Mouse (Mus musculus) hindbrain, embryonic 10.5 days (tissue): Measurements from ENCODE around the gene 9530053A07Rik. TPM values are rescaled to one million over a fixed set of nuclear protein-coding genes. Genes with fewer than 3 reads are reported as not detected.
"Not testable (repeated sequence)": the region's sequence is repeated elsewhere in the genome, so short reads cannot be mapped to it uniquely, and the experiment has no call there.

Experiments used
- DNase-seq: peaks from one replicate; pipeline ENCODE4 v3.0.0-alpha.2; 2017; ENCODE audit warnings: low spot score
- H3K27ac ChIP-seq: fragments of 300-500 bp; sonication (generic); 2 replicates; pipeline ENCODE4 v1.5.1; 2016; ENCODE audit warnings: mild to moderate bottlenecking, moderate library complexity
- H3K27me3 ChIP-seq: fragments of 300-500 bp; sonication (generic); 2 replicates; pipeline ENCODE4 v1.6.1; 2016; ENCODE audit warnings: mild to moderate bottlenecking; ENCODE audit not compliant: poor library complexity, insufficient read depth, severe bottlenecking
- H3K36me3 ChIP-seq: fragments of 300-500 bp; sonication (generic); 2 replicates; pipeline ENCODE4 v1.6.1; 2016; ENCODE audit warnings: mild to moderate bottlenecking, moderate library complexity
- H3K4me1 ChIP-seq: fragments of 300-500 bp; sonication (generic); replicated peaks from 2 replicates; pipeline ENCODE4 v1.6.1; 2016; ENCODE audit warnings: mild to moderate bottlenecking
- H3K4me3 ChIP-seq: fragments of 300-500 bp; sonication (generic); 2 replicates; pipeline ENCODE4 v1.5.1; 2016; ENCODE audit warnings: mild to moderate bottlenecking, moderate library complexity
- H3K9me3 ChIP-seq: fragments of 300-500 bp; sonication (generic); 2 replicates; pipeline ENCODE4 v1.6.1; 2016; ENCODE audit warnings: mild to moderate bottlenecking, moderate library complexity
- WGBS: fragments of 180-500 bp; shearing (Covaris S2); methylation state at CpG from one replicate; pipeline ENCODE4 v1.1.7; 2016; 5-methylcytosine and 5-hydroxymethylcytosine counted together
- polyA plus RNA-seq: library from polyadenylated mRNA; unstranded; fragments of >200 nt; fragmentation: Nextera tagmentation; extraction: Ambion mirVana; gene quantifications from 2 replicates; pipeline ENCODE4 v1.2.1, GENCODE M21; 2016

The 9530053A07Rik gene
- polyA plus RNA-seq, 1 experiment from 2014 or later = 0.13 TPM

GRCm38 (mm10) chr7:28151584-28152221, 22.4 kb downstream of the 9530053A07Rik start:
- H3K4me3 ChIP-seq = no peak overlapping the region
- H3K4me1 ChIP-seq = peaks cover 19% of the 10 kb centered on the region
- whole genome bisulfite sequencing = 16% methylated on average over 13 of the region's 13 CpGs
- DNase-seq = peak; percentile 63
- no peaks in the 10 kb centered on the region for H3K9me3 ChIP-seq
- H3K36me3 ChIP-seq = no peaks in the 10 kb centered on the region
- H3K27ac ChIP-seq = no peak overlapping the region
- peaks cover 15% of the 10 kb centered on the region; the same call in 1 of the 2 replicates for H3K27me3 ChIP-seq

GRCm38 (mm10) chr7:28153595-28153994, 24.3 kb downstream of the 9530053A07Rik start:
- not testable (repeated sequence) for H3K36me3 ChIP-seq

GRCm38 (mm10) chr7:28159292-28159691, 30.0 kb downstream of the 9530053A07Rik start:
- Histone ChIP-seq H3K9me3 (no peaks in the 10 kb centered on the region), H3K36me3 (no peaks in the 10 kb centered on the region), H3K27me3 (no peaks in the 10 kb centered on the region), H3K27ac (no peak overlapping the region), H3K4me3 (no peak overlapping the region), H3K4me1 (0 out of 2 replicates have a peak, but pooled peaks cover 10% of the 10 kb centered on the region)
- no peak for DNase-seq
- 60% methylated on average over 6 of the region's 6 CpGs for WGBS

More at GRCm38 (mm10) chr7:28153595-28153994, 24.3 kb downstream of the 9530053A07Rik start:
- H3K4me3 ChIP-seq, H3K9me3 ChIP-seq, H3K4me1 ChIP-seq, DNase-seq, H3K27ac ChIP-seq: not testable (repeated sequence)
- H3K27me3 ChIP-seq = peaks cover 10% of the 10 kb centered on the region; the same call in 1 of the 2 replicates
- 40% methylated on average over 5 of the region's 5 CpGs for WGBS

- Histone ChIP-seq H3K4me1 (0 out of 2 replicates have a peak, but pooled peaks cover 10% of the 10 kb centered on the region), H3K36me3 (no peaks in the 10 kb centered on the region), H3K4me3 (no peak overlapping the region), H3K27me3 (no peaks in the 10 kb centered on the region), H3K27ac (no peak overlapping the region), H3K9me3 (no peaks in the 10 kb centered on the region)
- 76% methylated on average over 3 of the region's 3 CpGs for WGBS
- DNase-seq = no peak
These were observed 30.6 kb downstream of the 9530053A07Rik start for GRCm38 (mm10) chr7:28159893-28160292.

- Histone ChIP-seq H3K27me3 (no peaks in the 10 kb centered on the region), H3K4me3 (no peak overlapping the region), H3K9me3 (peaks cover 8% of the 10 kb centered on the region; the same call in 1 of the 2 replicates), H3K4me1 (0 out of 2 replicates have a peak, but pooled peaks cover 10% of the 10 kb centered on the region), H3K36me3 (no peaks in the 10 kb centered on the region), H3K27ac (no peak overlapping the region)
- DNase-seq = no peak
- 67% methylated on average over 9 of the region's 9 CpGs for WGBS
These were observed 32.0 kb downstream of the 9530053A07Rik start for GRCm38 (mm10) chr7:28161163-28161749.

- DNase-seq = no peak
- H3K36me3 ChIP-seq = no peaks in the 10 kb centered on the region
- peaks cover 14% of the 10 kb centered on the region for H3K4me1 ChIP-seq
- no peak overlapping the region for H3K27ac ChIP-seq
- H3K4me3 ChIP-seq = no peak overlapping the region
- no peaks in the 10 kb centered on the region for H3K27me3 ChIP-seq
- 79% methylated on average over 6 of the region's 6 CpGs for WGBS
- H3K9me3 ChIP-seq = peaks cover 8% of the 10 kb centered on the region; the same call in 1 of the 2 replicates
These were observed 36.1 kb downstream of the 9530053A07Rik start for GRCm38 (mm10) chr7:28165406-28165805.

GRCm38 (mm10) chr7:28168320-28169115, 39.3 kb downstream of the 9530053A07Rik start:
- H3K27me3 ChIP-seq = no peaks in the 10 kb centered on the region
- peaks cover 8% of the 10 kb centered on the region; the same call in 1 of the 2 replicates for H3K9me3 ChIP-seq
- 12% methylated on average over 9 of the region's 9 CpGs for WGBS
- H3K4me3 ChIP-seq = peak overlapping the region; percentile 92
- H3K27ac ChIP-seq = peak overlapping the region; percentile 90
- DNase-seq = peak; percentile 71
- no peaks in the 10 kb centered on the region for H3K36me3 ChIP-seq
- peaks cover 32% of the 10 kb centered on the region for H3K4me1 ChIP-seq

- peak; percentile 93 for DNase-seq
- under 1% methylated on average over 78 of the region's 80 CpGs for WGBS
- H3K27ac ChIP-seq = peak within 1 kb of the TSS; percentile 90
These were observed 40.5 kb downstream of the 9530053A07Rik start, which contains the start of gene Fbl for GRCm38 (mm10) chr7:28169489-28170422. Fbl (plus strand) TSS chr7:28169710.

GRCm38 (mm10) chr7:28175358-28175757, 46.1 kb downstream of the 9530053A07Rik start:
- DNase-seq = no peak
- H3K36me3 ChIP-seq = peaks cover 48% of the 10 kb centered on the region
- H3K4me3 ChIP-seq = no peak overlapping the region
- WGBS = 88% methylated on average over 4 of the region's 4 CpGs
- H3K4me1 ChIP-seq = peaks cover 26% of the 10 kb centered on the region
- no peak overlapping the region for H3K27ac ChIP-seq
- no peaks in the 10 kb centered on the region for H3K27me3 ChIP-seq
- H3K9me3 ChIP-seq = 0 out of 2 replicates have a peak, but pooled peaks cover 4% of the 10 kb centered on the region

More at GRCm38 (mm10) chr7:28169489-28170422, 40.5 kb downstream of the 9530053A07Rik start, which contains the start of gene Fbl:
- Histone ChIP-seq H3K9me3 (peaks cover 8% of the 10 kb centered on the region; the same call in 1 of the 2 replicates), H3K27me3 (no peaks in the 10 kb centered on the region), H3K4me3 (peak within 1 kb of the TSS; percentile 92), H3K4me1 (peaks cover 32% of the 10 kb centered on the region), H3K36me3 (peaks cover 7% of the 10 kb centered on the region; the same call in 1 of the 2 replicates)

GRCm38 (mm10) chr7:28179228-28179627, 50.0 kb downstream of the 9530053A07Rik start, which contains the start of gene Dyrk1b:
Dyrk1b (plus strand) TSS chr7:28179469.
- H3K4me1 ChIP-seq = peaks cover 22% of the 10 kb centered on the region
- WGBS = under 1% methylated on average over 25 of the region's 25 CpGs
- peaks cover 79% of the 10 kb centered on the region for H3K36me3 ChIP-seq
- DNase-seq = peak; percentile 98
- H3K27me3 ChIP-seq = no peaks in the 10 kb centered on the region
- peak within 1 kb of the TSS; percentile 93 for H3K4me3 ChIP-seq
- peak within 1 kb of the TSS; percentile 99 for H3K27ac ChIP-seq
- H3K9me3 ChIP-seq = 0 out of 2 replicates have a peak, but pooled peaks cover 4% of the 10 kb centered on the region

- Histone ChIP-seq H3K36me3 (peaks cover 79% of the 10 kb centered on the region), H3K4me3 (peak overlapping the region; percentile 93), H3K27ac (peak overlapping the region; percentile 99), H3K9me3 (0 out of 2 replicates have a peak, but pooled peaks cover 4% of the 10 kb centered on the region), H3K4me1 (peaks cover 22% of the 10 kb centered on the region), H3K27me3 (no peaks in the 10 kb centered on the region)
- WGBS = under 1% methylated on average over 53 of the region's 56 CpGs
- peak; percentile 96 for DNase-seq
These were observed 50.6 kb downstream of the 9530053A07Rik start for GRCm38 (mm10) chr7:28179741-28180377.
